Mouse (Mus musculus) liver, adult 2 months (tissue): Measurements from ENCODE around the gene Hist1h4h.

ENCODE experiments used
- CTCF ChIP-seq: fragments of 200-500 bp; IDR thresholded peaks from 2 replicates; pipeline ENCODE4 v1.5.1; 2011; ENCODE audit warnings: low read depth, low read length, control low read depth
- POLR2A ChIP-seq: fragments of 200-500 bp; IDR thresholded peaks from 2 replicates; pipeline ENCODE4 v1.6.1; 2011; ENCODE audit warnings: low read length, control low read depth; ENCODE audit not compliant: insufficient read depth; ENCODE audit errors: extremely low read depth

DNA sequence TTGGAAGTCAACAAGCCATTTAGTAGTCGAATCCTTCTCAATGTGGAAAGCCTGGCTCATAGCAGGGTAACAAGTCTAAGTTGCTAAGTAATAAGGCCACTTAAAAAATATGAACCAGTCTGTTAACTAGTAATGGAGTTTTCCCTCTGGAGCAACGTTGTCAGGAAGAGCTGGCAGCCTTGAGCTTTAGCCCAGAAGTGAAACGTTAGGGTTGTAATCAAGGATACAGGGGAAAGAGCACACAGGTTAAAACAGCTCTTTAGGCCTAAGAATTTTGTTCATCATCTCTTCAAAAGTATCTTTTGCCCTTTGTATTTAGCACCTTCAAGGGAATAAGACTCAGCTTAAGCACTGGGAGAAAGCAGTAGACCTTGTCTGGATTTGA lies 19.9 kb downstream of the Hist1h4h start:
- TF ChIP-seq CTCF (no peak), POLR2A (no peak)
